Mouse (Mus musculus) regulatory T cell (primary cell): ENCODE results near the gene Olfr818.
"Not testable (repeated sequence)": the region's sequence is repeated elsewhere in the genome, so short reads cannot be mapped to it uniquely, and the experiment has no call there.

Source experiments
- in situ Hi-C: fragments of 300-600 bp; cut with MboI, MseI; formaldehyde crosslinking; loops from one replicate; pipeline ENCODE4 v1.15.1; 2025; ENCODE audit warnings: high pct_unique_total_duplicates

Olfr818 gene

GRCm38 (mm10) chr10:129949000-129949399 is at the start of gene Olfr818:
Gene Olfr818 (minus strand): TSS chr10:129949100.
- in situ Hi-C loops: no loop called here

GRCm38 (mm10) chr10:129984962-129985361 is 36.1 kb upstream of the Olfr818 start, which contains the start of gene Gm10310:
Gene Gm10310 (minus strand): TSS chr10:129985062.
- in situ Hi-C loops: not testable (repeated sequence)

- in situ Hi-C loops: not testable (repeated sequence)
Measured at GRCm38 (mm10) chr10:129981867-129982266, 33.0 kb upstream of the Olfr818 start.

GRCm38 (mm10) chr10:129976040-129976439 is 27.1 kb upstream of the Olfr818 start, which contains the start of gene Olfr247:
Gene Olfr247 (minus strand): TSS chr10:129976140.
- in situ Hi-C loops: loop anchor here (10.0 kb wide), 1 partner anchor 119 kb away; no protein-coding TSS in a partner anchor

GRCm38 (mm10) chr10:129972994-129973393 is 24.1 kb upstream of the Olfr818 start:
- in situ Hi-C loops: loop anchor here (10.0 kb wide), 1 partner anchor 122 kb away; no protein-coding TSS in a partner anchor

GRCm38 (mm10) chr10:129967166-129967565 is 18.3 kb upstream of the Olfr818 start, which contains the start of gene Olfr819:
Gene Olfr819 (minus strand): TSS chr10:129967266.
- in situ Hi-C loops: not testable (repeated sequence)

- in situ Hi-C loops: not testable (repeated sequence)
Measured at GRCm38 (mm10) chr10:129966232-129966631, 17.3 kb upstream of the Olfr818 start.

GRCm38 (mm10) chr10:129915497-129915896 is 33.4 kb downstream of the Olfr818 start, which contains the start of gene Olfr816:
Gene Olfr816 (minus strand): TSS chr10:129915597.
- in situ Hi-C loops: no loop called here

GRCm38 (mm10) chr10:129905767-129906166 is 43.1 kb downstream of the Olfr818 start, which contains the start of gene Olfr815:
Gene Olfr815 (minus strand): TSS chr10:129905867.
- in situ Hi-C loops: not testable (repeated sequence)
